Mouse (Mus musculus): ENCODE data around the gene Ntrk3. TPM values are rescaled to one million over a fixed set of nuclear protein-coding genes. Genes with fewer than 3 reads are reported as not detected.

Gene Ntrk3
- polyA plus RNA-seq, 1 experiment = 7.7 TPM

GRCm38 (mm10) chr7:78443373-78444036 is 294.3 kb downstream of the Ntrk3 start:
- Histone ChIP-seq H3K36me3 (ENCODE audit: control insufficient read depth, insufficient read depth, low read length) (no peaks in the 10 kb centered on the region), H3K4me3 (ENCODE audit: control insufficient read depth, low read depth, low read length) (no peak overlapping the region), H3K27ac (ENCODE audit: control insufficient read depth, insufficient read depth, low read depth, low read length) (no peak overlapping the region), H3K27me3 (ENCODE audit: control insufficient read depth, insufficient read depth, low read length) (no peaks in the 10 kb centered on the region), H3K4me1 (ENCODE audit: control insufficient read depth, insufficient read depth, low read length) (no peaks in the 10 kb centered on the region)
- TF ChIP-seq CTCF (IDR thresholded peaks at IDR 0.05; ENCODE audit: control insufficient read depth, insufficient read depth, insufficient replicate concordance, low read depth, low read length) = no peak
- no peak for TF ChIP-seq POLR2A (IDR thresholded peaks at IDR 0.05; ENCODE audit: control insufficient read depth, low read depth, low read length)

GRCm38 (mm10) chr7:78441706-78442105 is 296.1 kb downstream of the Ntrk3 start:
- no peaks in the 10 kb centered on the region for H3K27me3 ChIP-seq (ENCODE audit: control insufficient read depth, insufficient read depth, low read length)
- H3K36me3 ChIP-seq (ENCODE audit: control insufficient read depth, insufficient read depth, low read length) = no peaks in the 10 kb centered on the region
- no peak for TF ChIP-seq POLR2A (IDR thresholded peaks at IDR 0.05; ENCODE audit: control insufficient read depth, low read depth, low read length)
- no peak for TF ChIP-seq CTCF (IDR thresholded peaks at IDR 0.05; ENCODE audit: control insufficient read depth, insufficient read depth, insufficient replicate concordance, low read depth, low read length)
- no peak overlapping the region for H3K4me3 ChIP-seq (ENCODE audit: control insufficient read depth, low read depth, low read length)
- no peak overlapping the region for H3K27ac ChIP-seq (ENCODE audit: control insufficient read depth, insufficient read depth, low read depth, low read length)
- H3K4me1 ChIP-seq (ENCODE audit: control insufficient read depth, insufficient read depth, low read length) = no peaks in the 10 kb centered on the region

GRCm38 (mm10) chr7:78440896-78441295 is 296.9 kb downstream of the Ntrk3 start:
- Histone ChIP-seq H3K4me1 (ENCODE audit: control insufficient read depth, insufficient read depth, low read length) (no peaks in the 10 kb centered on the region), H3K27me3 (ENCODE audit: control insufficient read depth, insufficient read depth, low read length) (no peaks in the 10 kb centered on the region), H3K4me3 (ENCODE audit: control insufficient read depth, low read depth, low read length) (no peak overlapping the region), H3K27ac (ENCODE audit: control insufficient read depth, insufficient read depth, low read depth, low read length) (no peak overlapping the region), H3K36me3 (ENCODE audit: control insufficient read depth, insufficient read depth, low read length) (no peaks in the 10 kb centered on the region)
- no peak for TF ChIP-seq POLR2A (IDR thresholded peaks at IDR 0.05; ENCODE audit: control insufficient read depth, low read depth, low read length)
- no peak for TF ChIP-seq CTCF (IDR thresholded peaks at IDR 0.05; ENCODE audit: control insufficient read depth, insufficient read depth, insufficient replicate concordance, low read depth, low read length)

GRCm38 (mm10) chr7:78440476-78440875 is 297.3 kb downstream of the Ntrk3 start:
- H3K27me3 ChIP-seq (ENCODE audit: control insufficient read depth, insufficient read depth, low read length) = no peaks in the 10 kb centered on the region
- no peak overlapping the region for H3K4me3 ChIP-seq (ENCODE audit: control insufficient read depth, low read depth, low read length)
- H3K36me3 ChIP-seq (ENCODE audit: control insufficient read depth, insufficient read depth, low read length) = no peaks in the 10 kb centered on the region
- TF ChIP-seq POLR2A (IDR thresholded peaks at IDR 0.05; ENCODE audit: control insufficient read depth, low read depth, low read length) = no peak
- TF ChIP-seq CTCF (IDR thresholded peaks at IDR 0.05; ENCODE audit: control insufficient read depth, insufficient read depth, insufficient replicate concordance, low read depth, low read length) = no peak
- H3K27ac ChIP-seq (ENCODE audit: control insufficient read depth, insufficient read depth, low read depth, low read length) = no peak overlapping the region
- no peaks in the 10 kb centered on the region for H3K4me1 ChIP-seq (ENCODE audit: control insufficient read depth, insufficient read depth, low read length)

GRCm38 (mm10) chr7:78439361-78440120 is 298.3 kb downstream of the Ntrk3 start:
- H3K4me1 ChIP-seq (ENCODE audit: control insufficient read depth, insufficient read depth, low read length) = no peaks in the 10 kb centered on the region
- no peaks in the 10 kb centered on the region for H3K27me3 ChIP-seq (ENCODE audit: control insufficient read depth, insufficient read depth, low read length)
- no peaks in the 10 kb centered on the region for H3K36me3 ChIP-seq (ENCODE audit: control insufficient read depth, insufficient read depth, low read length)
- H3K4me3 ChIP-seq (ENCODE audit: control insufficient read depth, low read depth, low read length) = no peak overlapping the region
- H3K27ac ChIP-seq (ENCODE audit: control insufficient read depth, insufficient read depth, low read depth, low read length) = no peak overlapping the region
- no peak for TF ChIP-seq CTCF (IDR thresholded peaks at IDR 0.05; ENCODE audit: control insufficient read depth, insufficient read depth, insufficient replicate concordance, low read depth, low read length)
- no peak for TF ChIP-seq POLR2A (IDR thresholded peaks at IDR 0.05; ENCODE audit: control insufficient read depth, low read depth, low read length)

- H3K27me3 ChIP-seq (ENCODE audit: control insufficient read depth, insufficient read depth, low read length) = no peaks in the 10 kb centered on the region
- H3K4me3 ChIP-seq (ENCODE audit: control insufficient read depth, low read depth, low read length) = no peak overlapping the region
- no peak overlapping the region for H3K27ac ChIP-seq (ENCODE audit: control insufficient read depth, insufficient read depth, low read depth, low read length)
- no peaks in the 10 kb centered on the region for H3K36me3 ChIP-seq (ENCODE audit: control insufficient read depth, insufficient read depth, low read length)
- no peaks in the 10 kb centered on the region for H3K4me1 ChIP-seq (ENCODE audit: control insufficient read depth, insufficient read depth, low read length)
- TF ChIP-seq POLR2A (IDR thresholded peaks at IDR 0.05; ENCODE audit: control insufficient read depth, low read depth, low read length) = no peak
- no peak for TF ChIP-seq CTCF (IDR thresholded peaks at IDR 0.05; ENCODE audit: control insufficient read depth, insufficient read depth, insufficient replicate concordance, low read depth, low read length)
These were observed 304.1 kb downstream of the Ntrk3 start for GRCm38 (mm10) chr7:78433617-78434144.

- TF ChIP-seq POLR2A (IDR thresholded peaks at IDR 0.05; ENCODE audit: control insufficient read depth, low read depth, low read length) = no peak
- TF ChIP-seq CTCF (IDR thresholded peaks at IDR 0.05; ENCODE audit: control insufficient read depth, insufficient read depth, insufficient replicate concordance, low read depth, low read length) = no peak
- Histone ChIP-seq H3K4me1 (ENCODE audit: control insufficient read depth, insufficient read depth, low read length) (no peaks in the 10 kb centered on the region), H3K36me3 (ENCODE audit: control insufficient read depth, insufficient read depth, low read length) (no peaks in the 10 kb centered on the region), H3K4me3 (ENCODE audit: control insufficient read depth, low read depth, low read length) (no peak overlapping the region), H3K27me3 (ENCODE audit: control insufficient read depth, insufficient read depth, low read length) (no peaks in the 10 kb centered on the region), H3K27ac (ENCODE audit: control insufficient read depth, insufficient read depth, low read depth, low read length) (no peak overlapping the region)
These were observed 306.2 kb downstream of the Ntrk3 start for GRCm38 (mm10) chr7:78431611-78432010.

Measured in testis, adult 2 months (tissue).